Mouse (Mus musculus) ES-Bruce4 (cell line): Measurements from ENCODE around the gene Celsr1.

Source experiments
- CTCF ChIP-seq: IDR thresholded peaks from one replicate; pipeline ENCODE4 v1.8.1; 2011; ENCODE audit warnings: low read depth, low read length
- EP300 ChIP-seq: IDR thresholded peaks from 2 replicates; pipeline ENCODE4 v1.6.1; 2011; ENCODE audit warnings: low read depth, low read length; ENCODE audit not compliant: insufficient read depth
- POLR2A ChIP-seq: IDR thresholded peaks from one replicate; pipeline ENCODE4 v1.8.1; 2011; ENCODE audit warnings: low read length; ENCODE audit not compliant: insufficient read depth

- TF ChIP-seq POLR2A (no peak), CTCF (no peak), EP300 (no peak)
Measured at GRCm38 (mm10) chr15:86079876-86080275, 46.3 kb upstream of the Celsr1 start.
